Mouse (Mus musculus) ovary, adult 10 weeks (tissue): ENCODE results near the gene Adamts15. TPM values are rescaled to one million over a fixed set of nuclear protein-coding genes. Genes with fewer than 3 reads are reported as not detected.

Experiments used
- polyA plus RNA-seq: library from polyadenylated mRNA; stranded (reverse); fragments of 350-450 nt; fragmentation: Illumina TruSeq; extraction: RNeasy Lipid Tissue Mini Kit (QIAGEN cat#74804); gene quantifications from one replicate; pipeline ENCODE4 v1.2.3, GENCODE M21; 2014

Gene Adamts15
- 1.9 TPM for polyA plus RNA-seq

GRCm38 (mm10) chr9:30922197-30922894 lies at the start of gene Adamts15:
TSS of gene Adamts15 (minus strand) at chr9:30922452.

GRCm38 (mm10) chr9:30942512-30943313 lies 20.5 kb upstream of the Adamts15 start, which contains the start of gene Adamts8:
TSS of gene Adamts8 (plus strand) at chr9:30942562.

Other genes starting within 250 kb of the Adamts15 start
- gene Adamts8, start 20.1 kb upstream of the Adamts15 start, polyA plus RNA-seq: 1.0 TPM
- gene Zbtb44, start 108.2 kb upstream of the Adamts15 start, polyA plus RNA-seq: 58.7 TPM
- 0.11 TPM for gene St14, start 209.4 kb upstream of the Adamts15 start, polyA plus RNA-seq